Mouse (Mus musculus) erythroblast, embryonic 14.5 days (primary cell): ENCODE results near the gene Cyb5rl.

Experiments used
- GATA1 ChIP-seq: IDR thresholded peaks from 2 replicates; pipeline ENCODE4 v1.6.1; 2012; ENCODE audit warnings: low read length, inconsistent platforms, mixed read lengths
- TAL1 ChIP-seq: IDR thresholded peaks from 3 replicates; pipeline ENCODE4 v1.6.1; 2012; ENCODE audit warnings: low read length, inconsistent platforms, mixed read lengths

DNA sequence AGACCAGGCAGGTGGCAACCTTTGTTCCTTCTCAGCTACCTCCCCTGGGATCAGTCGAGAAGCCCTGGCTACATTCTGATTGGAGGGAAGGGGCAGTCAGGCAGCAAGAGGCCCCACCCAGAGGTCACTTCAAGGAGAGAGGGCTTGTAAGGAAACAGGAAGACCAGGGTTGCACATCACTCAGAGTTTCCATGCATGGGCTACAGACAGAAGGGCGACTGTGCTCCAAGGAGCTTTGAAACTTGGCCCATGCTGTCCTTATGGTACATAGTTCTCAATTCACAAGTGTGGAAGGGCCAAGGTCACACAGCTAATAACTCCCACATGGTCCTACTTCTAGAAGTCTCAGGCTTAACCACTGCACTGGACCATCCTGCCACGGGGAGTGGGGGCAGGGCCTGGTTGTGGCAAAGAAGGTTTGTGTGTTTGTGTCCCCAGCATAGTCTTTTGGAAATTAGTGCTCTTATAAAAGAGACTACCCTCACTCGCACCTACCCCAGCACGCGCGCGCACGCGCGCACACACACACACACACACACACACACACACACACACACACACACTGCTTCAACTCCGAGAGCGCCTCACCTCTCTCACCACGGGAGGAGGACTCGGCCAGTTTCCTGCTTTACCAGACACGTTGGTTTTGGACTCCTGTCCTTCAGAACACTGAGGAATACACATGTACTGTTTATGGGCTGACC, 27.8 kb downstream of the Cyb5rl start:
- no peak for TF ChIP-seq GATA1
- no peak for TF ChIP-seq TAL1
